Mouse (Mus musculus) hindbrain, postnatal 0 days (tissue): ENCODE results near the gene Atrnl1. TPM values are rescaled to one million over a fixed set of nuclear protein-coding genes. Genes with fewer than 3 reads are reported as not detected.

Experiments
- ATAC-seq: fragments of 200-750 bp; cut with Nextera tagmentation; 2 replicates; pipeline ENCODE4 v1.8.0; 2017; ENCODE audit warnings: mild to moderate bottlenecking, moderate TSS enrichment, moderate library complexity
- DNase-seq: peaks from one replicate; pipeline ENCODE4 v3.0.0-alpha.2; 2015; ENCODE audit warnings: low spot score
- H3K27ac ChIP-seq: fragments of 300-500 bp; sonication (generic); 2 replicates; pipeline ENCODE4 v1.5.1; 2014; ENCODE audit warnings: mild to moderate bottlenecking
- H3K27me3 ChIP-seq: fragments of 300-500 bp; sonication (generic); 2 replicates; pipeline ENCODE4 v1.6.1; 2014; ENCODE audit warnings: low read length, mixed read lengths; ENCODE audit not compliant: insufficient read depth
- H3K36me3 ChIP-seq: fragments of 300-500 bp; sonication (generic); 2 replicates; pipeline ENCODE4 v1.6.1; 2014; ENCODE audit warnings: low read length, mixed read lengths; ENCODE audit not compliant: insufficient read depth
- H3K4me1 ChIP-seq: fragments of 300-500 bp; sonication (generic); 2 replicates; pipeline ENCODE4 v1.6.1; 2014; ENCODE audit warnings: antibody characterized with exemption, low read length, mixed read lengths; ENCODE audit not compliant: insufficient read depth
- H3K4me2 ChIP-seq: fragments of 300-500 bp; sonication (generic); 2 replicates; pipeline ENCODE4 v1.6.1; 2014; ENCODE audit warnings: low read depth, mild to moderate bottlenecking, low read length, moderate library complexity, mixed read lengths
- H3K4me3 ChIP-seq: fragments of 300-500 bp; sonication (generic); 2 replicates; pipeline ENCODE4 v1.5.1; 2014; ENCODE audit warnings: low read length
- H3K9ac ChIP-seq: fragments of 300-500 bp; sonication (generic); replicated peaks from 2 replicates; pipeline ENCODE4 v1.6.1; 2014; ENCODE audit warnings: mild to moderate bottlenecking, low read length, moderate library complexity, mixed read lengths
- H3K9me3 ChIP-seq: fragments of 300-500 bp; sonication (generic); 2 replicates; pipeline ENCODE4 v1.6.1; 2016; ENCODE audit warnings: low read length, mixed read lengths
- CTCF ChIP-seq: IDR thresholded peaks from 2 replicates; pipeline ENCODE4 v1.5.1; 2016; ENCODE audit warnings: antibody characterized with exemption, control low read depth, low read depth
- WGBS: fragments of 180-500 bp; shearing (Covaris S2); extraction: QIAGEN DNeasy Blood & Tissue Kit; methylation state at CpG from one replicate; pipeline ENCODE4 v1.1.7; 2014; 5-methylcytosine and 5-hydroxymethylcytosine counted together
- polyA plus RNA-seq: library from polyadenylated mRNA; unstranded; fragments of >200 nt; fragmentation: Nextera tagmentation; extraction: Ambion mirVana; gene quantifications from 2 replicates; pipeline ENCODE4 v1.2.1, GENCODE M21; 2015
- total RNA-seq: library from RNA; depleted of rRNA; stranded (reverse); fragments of >200 nt; gene quantifications from 2 replicates; pipeline ENCODE4 v1.2.3, GENCODE M21; 2014

The Atrnl1 gene
- total and polyA plus RNA-seq, 2 experiments from 2014 or later = 4.4 to 46.0 TPM

DNA sequence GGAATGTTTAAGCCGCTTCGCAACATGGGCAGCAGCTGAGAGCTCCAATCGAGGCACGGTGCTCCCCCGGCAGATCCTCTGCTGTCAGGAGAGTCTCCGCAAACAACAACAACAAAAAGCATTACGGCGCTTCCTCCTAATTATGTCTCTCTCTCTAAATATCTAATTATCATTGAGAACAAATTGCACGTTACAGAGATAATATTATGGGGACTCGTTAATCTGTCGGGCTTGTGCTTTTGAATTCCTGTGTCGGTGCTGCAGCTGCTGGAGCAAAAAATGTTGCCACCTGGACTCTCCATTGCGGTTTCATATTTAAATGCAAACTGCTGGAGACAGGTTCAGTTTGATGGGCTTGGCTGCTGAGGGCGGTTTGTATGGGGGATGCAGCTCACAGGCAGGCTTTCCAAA is 466.1 kb downstream of the Atrnl1 start:
- 50% methylated on average over 14 of the region's 14 CpGs for WGBS

DNA sequence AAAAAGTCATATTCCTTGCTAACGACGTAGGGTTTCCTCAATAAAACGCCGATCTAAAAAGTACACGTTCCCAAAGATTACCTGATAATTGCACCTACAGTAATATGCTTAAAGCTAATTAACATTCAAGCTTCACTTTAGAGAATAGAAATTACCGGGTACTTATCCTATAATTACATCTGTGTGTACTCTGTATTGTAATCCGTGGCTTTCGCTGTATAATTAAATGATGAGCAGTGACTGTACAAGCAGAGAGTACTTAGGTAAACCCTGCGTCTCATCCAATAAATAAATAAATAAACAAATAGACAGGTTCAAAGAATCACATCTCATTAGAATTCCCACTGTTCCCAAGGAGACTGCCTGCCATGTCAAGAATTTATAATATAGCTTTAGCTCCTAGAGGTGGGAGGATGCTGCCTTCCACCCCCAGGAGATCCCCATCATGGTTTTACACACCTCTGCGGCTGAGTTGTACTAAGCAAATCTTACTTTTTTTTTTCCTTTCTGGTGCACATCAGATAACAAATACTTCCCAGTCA is 466.8 kb downstream of the Atrnl1 start:
- WGBS = 67% methylated on average over 10 of the region's 10 CpGs
- H3K9ac ChIP-seq = no peak overlapping the region
- no peak for DNase-seq

More for the DNA sequence above, 466.1 kb downstream of the Atrnl1 start:
- Histone ChIP-seq H3K9ac (no peak overlapping the region), H3K9me3 (no peaks in the 10 kb centered on the region), H3K27ac (no peak overlapping the region), H3K4me1 (no peaks in the 10 kb centered on the region), H3K4me2 (peak overlapping the region; percentile 35), H3K36me3 (no peaks in the 10 kb centered on the region), H3K4me3 (no peak overlapping the region; the same call in 1 of the 2 replicates), H3K27me3 (no peaks in the 10 kb centered on the region)
- DNase-seq = peak; percentile 45
- no peak for TF ChIP-seq CTCF
- ATAC-seq = no peak

DNA sequence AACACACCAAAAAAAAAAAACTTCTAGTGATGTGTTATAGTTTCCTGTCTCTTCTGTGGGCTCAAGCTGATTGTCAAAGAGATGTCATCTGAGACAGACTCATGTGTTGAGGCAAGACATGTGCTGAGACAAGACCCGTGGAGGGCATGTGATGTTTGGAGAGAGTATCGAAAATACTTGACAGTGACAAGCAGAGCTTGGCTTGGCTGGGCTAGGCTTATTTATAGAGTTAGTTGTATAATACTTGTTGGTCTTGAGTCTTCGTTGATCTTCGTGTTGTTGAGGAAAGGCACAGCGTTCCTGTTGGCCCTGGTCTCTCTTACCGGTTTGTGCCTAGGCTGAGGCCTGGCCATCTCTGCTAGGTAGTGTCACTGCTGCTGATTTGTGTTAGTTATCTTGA is 469.3 kb downstream of the Atrnl1 start:
- H3K4me3 ChIP-seq = no peak overlapping the region
- WGBS = 97% methylated on average over 6 of the region's 6 CpGs

More for the DNA sequence above, 466.8 kb downstream of the Atrnl1 start:
- H3K4me1 ChIP-seq = no peaks in the 10 kb centered on the region
- no peak overlapping the region for H3K4me3 ChIP-seq
- no peaks in the 10 kb centered on the region for H3K36me3 ChIP-seq
- H3K4me2 ChIP-seq = peak overlapping the region; percentile 35; the same call in 1 of the 2 replicates
- H3K9me3 ChIP-seq = no peaks in the 10 kb centered on the region
- no peak overlapping the region for H3K27ac ChIP-seq
- ATAC-seq = no peak
- H3K27me3 ChIP-seq = no peaks in the 10 kb centered on the region
- TF ChIP-seq CTCF = no peak

DNA sequence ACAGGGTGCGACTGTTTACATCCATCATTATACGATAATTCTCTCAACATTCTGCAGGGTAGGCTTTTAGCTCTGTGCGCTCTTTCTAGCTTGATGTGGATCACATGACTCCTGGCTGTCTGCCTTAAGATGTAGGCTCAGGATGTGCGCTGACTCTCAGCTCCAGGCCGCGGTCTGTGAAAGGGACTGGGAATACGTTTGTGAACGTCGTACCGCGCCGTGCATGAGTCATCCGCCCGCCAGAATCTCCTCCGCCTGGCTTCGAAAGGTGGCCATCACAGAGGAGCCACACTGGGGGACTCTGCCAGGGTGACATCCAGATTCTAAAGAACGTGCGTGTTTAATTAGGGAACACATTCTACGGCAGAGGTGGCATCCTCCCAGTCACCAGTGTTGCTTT is 471.9 kb downstream of the Atrnl1 start:
- no peak for TF ChIP-seq CTCF
- DNase-seq = no peak
- Histone ChIP-seq H3K4me2 (no peak overlapping the region), H3K9ac (no peak overlapping the region), H3K36me3 (no peaks in the 10 kb centered on the region), H3K4me1 (no peaks in the 10 kb centered on the region), H3K27me3 (no peaks in the 10 kb centered on the region), H3K4me3 (no peak overlapping the region), H3K9me3 (no peaks in the 10 kb centered on the region), H3K27ac (no peak overlapping the region)
- 95% methylated on average over 19 of the region's 19 CpGs for WGBS
- no peak for ATAC-seq

More for the DNA sequence above, 469.3 kb downstream of the Atrnl1 start:
- H3K9me3 ChIP-seq = no peaks in the 10 kb centered on the region
- no peak for ATAC-seq
- DNase-seq = no peak
- H3K4me2 ChIP-seq = no peak overlapping the region
- H3K27me3 ChIP-seq = no peaks in the 10 kb centered on the region
- H3K9ac ChIP-seq = no peak overlapping the region
- H3K4me1 ChIP-seq = no peaks in the 10 kb centered on the region
- no peak overlapping the region for H3K27ac ChIP-seq
- TF ChIP-seq CTCF = no peak
- H3K36me3 ChIP-seq = no peaks in the 10 kb centered on the region

DNA sequence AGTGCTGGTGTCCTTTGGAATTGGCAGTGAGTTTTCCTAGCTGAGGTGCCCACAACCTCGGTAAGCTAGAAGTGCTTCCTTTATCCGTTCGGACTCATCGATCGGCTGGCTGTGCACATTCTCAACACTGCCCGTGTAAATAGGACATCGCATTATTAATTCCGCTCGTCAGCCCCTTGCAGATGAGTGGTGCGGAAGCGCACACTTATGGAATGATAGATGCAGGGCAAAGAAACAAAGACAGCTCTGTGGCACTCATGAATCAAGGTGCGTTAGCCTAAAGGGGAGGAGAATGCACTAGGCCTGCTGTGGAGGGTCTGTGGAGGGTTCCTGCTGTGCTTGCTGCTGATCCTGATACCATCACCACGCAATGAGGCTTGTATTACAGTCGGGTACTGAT is 474.0 kb downstream of the Atrnl1 start:
- H3K4me2 ChIP-seq = no peak overlapping the region
- no peaks in the 10 kb centered on the region for H3K27me3 ChIP-seq
- DNase-seq = no peak
- H3K36me3 ChIP-seq = no peaks in the 10 kb centered on the region
- WGBS = 71% methylated on average over 14 of the region's 14 CpGs
- ATAC-seq = no peak
- H3K4me3 ChIP-seq = no peak overlapping the region
- H3K27ac ChIP-seq = no peak overlapping the region
- no peak for TF ChIP-seq CTCF
- H3K9me3 ChIP-seq = no peaks in the 10 kb centered on the region
- no peaks in the 10 kb centered on the region for H3K4me1 ChIP-seq
- H3K9ac ChIP-seq = no peak overlapping the region

DNA sequence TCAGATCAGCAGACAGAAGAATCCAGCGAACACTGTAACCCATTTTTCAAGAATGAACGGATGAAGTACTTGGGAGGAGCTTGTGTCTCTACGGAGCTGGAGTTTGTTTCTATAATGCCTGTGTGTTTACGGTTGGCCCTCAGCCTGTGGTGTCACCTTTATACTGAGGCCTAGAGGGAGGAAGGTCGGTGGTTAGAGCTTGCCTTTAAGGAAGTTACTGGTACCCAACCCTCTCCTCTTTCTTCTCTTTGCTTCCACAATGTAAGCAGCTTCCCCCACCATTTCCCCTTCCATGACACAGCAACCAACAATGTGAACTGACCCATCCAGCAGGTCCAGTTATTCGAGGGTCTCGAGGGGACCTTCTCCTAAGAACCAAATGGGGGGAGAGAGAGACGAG is 475.9 kb downstream of the Atrnl1 start:
- ATAC-seq (no peak), DNase-seq (no peak)
- WGBS = 93% methylated on average over 8 of the region's 8 CpGs
- no peaks in the 10 kb centered on the region for H3K9me3 ChIP-seq
- no peak overlapping the region for H3K4me3 ChIP-seq
- no peaks in the 10 kb centered on the region for H3K27me3 ChIP-seq
- no peaks in the 10 kb centered on the region for H3K36me3 ChIP-seq
- no peaks in the 10 kb centered on the region for H3K4me1 ChIP-seq
- H3K27ac ChIP-seq = no peak overlapping the region
- H3K9ac ChIP-seq = no peak overlapping the region
- no peak overlapping the region for H3K4me2 ChIP-seq
- no peak for TF ChIP-seq CTCF

DNA sequence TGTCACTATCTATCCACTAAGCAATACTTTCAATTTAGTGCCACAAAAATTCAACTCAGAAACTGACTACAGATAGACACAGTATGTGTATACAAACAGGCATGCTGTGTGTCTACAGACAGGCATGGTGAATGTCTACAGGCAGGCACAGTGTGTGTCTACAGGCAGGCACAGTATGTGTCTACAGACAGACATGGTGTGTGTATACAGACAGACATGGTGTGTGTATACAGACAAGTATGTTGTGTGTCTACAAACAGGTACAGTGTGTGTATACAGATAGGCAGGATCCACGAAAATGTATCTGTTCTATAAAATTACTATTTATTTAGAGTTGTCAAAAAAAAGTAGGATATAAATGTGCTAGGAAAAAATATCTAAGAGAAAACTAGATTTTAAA is 477.1 kb downstream of the Atrnl1 start:
- WGBS = 85% methylated on average over 1 of the region's 1 CpGs
- DNase-seq (no peak), ATAC-seq (no peak)
- no peaks in the 10 kb centered on the region for H3K27me3 ChIP-seq
- no peaks in the 10 kb centered on the region for H3K4me1 ChIP-seq
- no peak overlapping the region for H3K27ac ChIP-seq
- no peak overlapping the region for H3K4me3 ChIP-seq
- H3K4me2 ChIP-seq = no peak overlapping the region
- H3K36me3 ChIP-seq = no peaks in the 10 kb centered on the region
- no peaks in the 10 kb centered on the region for H3K9me3 ChIP-seq
- no peak overlapping the region for H3K9ac ChIP-seq
- TF ChIP-seq CTCF = no peak
